Mouse (Mus musculus): ENCODE results near the gene Ndrg4. TPM values are rescaled to one million over a fixed set of nuclear protein-coding genes. Genes with fewer than 3 reads are reported as not detected.

The Ndrg4 gene
- polyA plus RNA-seq, 1 experiment from 2014 or later: 23.7 TPM

GRCm38 (mm10) chr8:95714837-95715413, 38.1 kb downstream of the Ndrg4 start:
- no peaks in the 10 kb centered on the region for H3K27me3 ChIP-seq (ENCODE audit: insufficient read depth, low read length)
- H3K9me3 ChIP-seq (ENCODE audit: low read length): no peaks in the 10 kb centered on the region
- WGBS: 85% methylated on average over 6 of the region's 6 CpGs
- no peak for ATAC-seq (ENCODE audit: low FRiP score, low TSS enrichment)
- H3K9ac ChIP-seq (replicated peaks; ENCODE audit: low read length): peak overlapping the region; percentile 87
- peaks cover 15% of the 10 kb centered on the region for H3K4me1 ChIP-seq (ENCODE audit: insufficient read depth, low read length)
- peak overlapping the region; percentile 79 for H3K4me2 ChIP-seq (replicated peaks; ENCODE audit: low read depth, low read length)
- peak overlapping the region; percentile 92 for H3K4me3 ChIP-seq (ENCODE audit: low read length)
- peaks cover 27% of the 10 kb centered on the region for H3K36me3 ChIP-seq (ENCODE audit: insufficient read depth, low read length)
- peak overlapping the region; percentile 82; the same call in 1 of the 2 replicates for H3K27ac ChIP-seq (ENCODE audit: low read length)

GRCm38 (mm10) chr8:95715676-95716531, 39.1 kb downstream of the Ndrg4 start, which contains the start of gene Setd6:
Gene Setd6 (plus strand): TSS chr8:95715881.
- H3K36me3 ChIP-seq (ENCODE audit: insufficient read depth, low read length): peaks cover 30% of the 10 kb centered on the region
- ATAC-seq (ENCODE audit: low FRiP score, low TSS enrichment): peak; percentile 92
- WGBS: under 1% methylated on average over 79 of the region's 79 CpGs

GRCm38 (mm10) chr8:95716546-95717335, 40.0 kb downstream of the Ndrg4 start:
- Histone ChIP-seq H3K36me3 (ENCODE audit: insufficient read depth, low read length) (peaks cover 36% of the 10 kb centered on the region), H3K9ac (replicated peaks; ENCODE audit: low read length) (peak overlapping the region; percentile 87), H3K4me3 (ENCODE audit: low read length) (peak overlapping the region; percentile 92), H3K27ac (ENCODE audit: low read length) (peak overlapping the region; percentile 82; the same call in 1 of the 2 replicates), H3K27me3 (ENCODE audit: insufficient read depth, low read length) (no peaks in the 10 kb centered on the region), H3K4me1 (ENCODE audit: insufficient read depth, low read length) (peaks cover 15% of the 10 kb centered on the region), H3K4me2 (replicated peaks; ENCODE audit: low read depth, low read length) (peak overlapping the region; percentile 79), H3K9me3 (ENCODE audit: low read length) (no peaks in the 10 kb centered on the region)
- ATAC-seq (ENCODE audit: low FRiP score, low TSS enrichment): no peak; the same call in 1 of the 2 replicates
- 17% methylated on average over 21 of the region's 21 CpGs for WGBS

More at GRCm38 (mm10) chr8:95715676-95716531, 39.1 kb downstream of the Ndrg4 start, which contains the start of gene Setd6:
- H3K27me3 ChIP-seq (ENCODE audit: insufficient read depth, low read length): no peaks in the 10 kb centered on the region
- peak within 1 kb of the TSS; percentile 79 for H3K4me2 ChIP-seq (replicated peaks; ENCODE audit: low read depth, low read length)
- H3K4me1 ChIP-seq (ENCODE audit: insufficient read depth, low read length): peaks cover 15% of the 10 kb centered on the region
- peak within 1 kb of the TSS; percentile 82 for H3K27ac ChIP-seq (ENCODE audit: low read length)
- H3K9me3 ChIP-seq (ENCODE audit: low read length): no peaks in the 10 kb centered on the region
- H3K9ac ChIP-seq (replicated peaks; ENCODE audit: low read length): peak within 1 kb of the TSS; percentile 87
- H3K4me3 ChIP-seq (ENCODE audit: low read length): peak within 1 kb of the TSS; percentile 92

GRCm38 (mm10) chr8:95727625-95728024, 50.8 kb downstream of the Ndrg4 start:
- no peak overlapping the region for H3K9ac ChIP-seq (replicated peaks; ENCODE audit: low read length)
- no peak for ATAC-seq (ENCODE audit: low FRiP score, low TSS enrichment)
- no peak overlapping the region for H3K4me3 ChIP-seq (ENCODE audit: low read length)
- H3K4me2 ChIP-seq (replicated peaks; ENCODE audit: low read depth, low read length): no peak overlapping the region
- H3K4me1 ChIP-seq (ENCODE audit: insufficient read depth, low read length): no peaks in the 10 kb centered on the region
- peaks cover 75% of the 10 kb centered on the region for H3K36me3 ChIP-seq (ENCODE audit: insufficient read depth, low read length)
- no peak overlapping the region for H3K27ac ChIP-seq (ENCODE audit: low read length)
- no peaks in the 10 kb centered on the region for H3K27me3 ChIP-seq (ENCODE audit: insufficient read depth, low read length)
- 90% methylated on average over 4 of the region's 4 CpGs for WGBS
- no peaks in the 10 kb centered on the region for H3K9me3 ChIP-seq (ENCODE audit: low read length)

GRCm38 (mm10) chr8:95738596-95738995, 61.8 kb downstream of the Ndrg4 start:
- 75% methylated on average over 7 of the region's 7 CpGs for WGBS
- Histone ChIP-seq H3K9me3 (ENCODE audit: low read length) (no peaks in the 10 kb centered on the region), H3K27me3 (ENCODE audit: insufficient read depth, low read length) (no peaks in the 10 kb centered on the region), H3K36me3 (ENCODE audit: insufficient read depth, low read length) (peaks cover 81% of the 10 kb centered on the region), H3K4me3 (ENCODE audit: low read length) (no peak overlapping the region), H3K27ac (ENCODE audit: low read length) (no peak overlapping the region), H3K4me1 (ENCODE audit: insufficient read depth, low read length) (no peaks in the 10 kb centered on the region), H3K9ac (replicated peaks; ENCODE audit: low read length) (no peak overlapping the region), H3K4me2 (replicated peaks; ENCODE audit: low read depth, low read length) (no peak overlapping the region)
- ATAC-seq (ENCODE audit: low FRiP score, low TSS enrichment): no peak

GRCm38 (mm10) chr8:95741732-95742131, 65.0 kb downstream of the Ndrg4 start:
- no peak for ATAC-seq (ENCODE audit: low FRiP score, low TSS enrichment)
- H3K4me3 ChIP-seq (ENCODE audit: low read length): no peak overlapping the region
- peaks cover 87% of the 10 kb centered on the region for H3K36me3 ChIP-seq (ENCODE audit: insufficient read depth, low read length)
- no peak overlapping the region for H3K9ac ChIP-seq (replicated peaks; ENCODE audit: low read length)
- no peaks in the 10 kb centered on the region for H3K4me1 ChIP-seq (ENCODE audit: insufficient read depth, low read length)
- no peaks in the 10 kb centered on the region for H3K27me3 ChIP-seq (ENCODE audit: insufficient read depth, low read length)
- no peak overlapping the region for H3K4me2 ChIP-seq (replicated peaks; ENCODE audit: low read depth, low read length)
- 90% methylated on average over 7 of the region's 7 CpGs for whole genome bisulfite sequencing
- H3K9me3 ChIP-seq (ENCODE audit: low read length): no peaks in the 10 kb centered on the region
- H3K27ac ChIP-seq (ENCODE audit: low read length): no peak overlapping the region

GRCm38 (mm10) chr8:95748028-95748427, 71.2 kb downstream of the Ndrg4 start:
- H3K4me3 ChIP-seq (ENCODE audit: low read length): no peak overlapping the region
- no peak overlapping the region for H3K4me2 ChIP-seq (replicated peaks; ENCODE audit: low read depth, low read length)
- no peak overlapping the region for H3K9ac ChIP-seq (replicated peaks; ENCODE audit: low read length)
- no peaks in the 10 kb centered on the region for H3K4me1 ChIP-seq (ENCODE audit: insufficient read depth, low read length)
- no peaks in the 10 kb centered on the region for H3K9me3 ChIP-seq (ENCODE audit: low read length)
- H3K36me3 ChIP-seq (ENCODE audit: insufficient read depth, low read length): peaks cover 74% of the 10 kb centered on the region
- H3K27me3 ChIP-seq (ENCODE audit: insufficient read depth, low read length): no peaks in the 10 kb centered on the region
- WGBS: 88% methylated on average over 4 of the region's 4 CpGs
- ATAC-seq (ENCODE audit: low FRiP score, low TSS enrichment): no peak
- no peak overlapping the region for H3K27ac ChIP-seq (ENCODE audit: low read length)

- H3K27ac ChIP-seq (ENCODE audit: low read length): no peak overlapping the region
- no peak overlapping the region for H3K4me3 ChIP-seq (ENCODE audit: low read length)
- no peak overlapping the region for H3K9ac ChIP-seq (replicated peaks; ENCODE audit: low read length)
- H3K27me3 ChIP-seq (ENCODE audit: insufficient read depth, low read length): no peaks in the 10 kb centered on the region
- no peak for ATAC-seq (ENCODE audit: low FRiP score, low TSS enrichment)
- H3K36me3 ChIP-seq (ENCODE audit: insufficient read depth, low read length): peaks cover 63% of the 10 kb centered on the region
- 100% methylated on average over 1 of the region's 1 CpGs for WGBS
- no peaks in the 10 kb centered on the region for H3K9me3 ChIP-seq (ENCODE audit: low read length)
- H3K4me1 ChIP-seq (ENCODE audit: insufficient read depth, low read length): no peaks in the 10 kb centered on the region
- no peak overlapping the region for H3K4me2 ChIP-seq (replicated peaks; ENCODE audit: low read depth, low read length)
Measured at GRCm38 (mm10) chr8:95751924-95752323, 75.1 kb downstream of the Ndrg4 start.

- no peak overlapping the region for H3K27ac ChIP-seq (ENCODE audit: low read length)
- no peak for ATAC-seq (ENCODE audit: low FRiP score, low TSS enrichment)
- 91% methylated on average over 6 of the region's 6 CpGs for WGBS
- no peak overlapping the region for H3K4me3 ChIP-seq (ENCODE audit: low read length)
- H3K9me3 ChIP-seq (ENCODE audit: low read length): no peaks in the 10 kb centered on the region
- H3K4me1 ChIP-seq (ENCODE audit: insufficient read depth, low read length): no peaks in the 10 kb centered on the region
- H3K9ac ChIP-seq (replicated peaks; ENCODE audit: low read length): no peak overlapping the region
- peaks cover 60% of the 10 kb centered on the region for H3K36me3 ChIP-seq (ENCODE audit: insufficient read depth, low read length)
- H3K27me3 ChIP-seq (ENCODE audit: insufficient read depth, low read length): no peaks in the 10 kb centered on the region
- no peak overlapping the region for H3K4me2 ChIP-seq (replicated peaks; ENCODE audit: low read depth, low read length)
Measured at GRCm38 (mm10) chr8:95760323-95760722, 83.5 kb downstream of the Ndrg4 start.

All from kidney, embryonic 16.5 days (tissue).